Mouse (Mus musculus): ENCODE measurements around the gene Poc1a.

Gene Poc1a

GRCm38 (mm10) chr9:106265358-106266075, 15.3 kb upstream of the Poc1a start:
- no peak for DNase-seq (ENCODE audit: low spot score)

- no peak for DNase-seq (ENCODE audit: low spot score)
These were observed 13.8 kb upstream of the Poc1a start for GRCm38 (mm10) chr9:106266936-106267657.

- no peak for DNase-seq (ENCODE audit: low spot score)
These were observed 12.4 kb upstream of the Poc1a start for GRCm38 (mm10) chr9:106268421-106268820.

GRCm38 (mm10) chr9:106269076-106269788, 11.6 kb upstream of the Poc1a start:
- no peak for DNase-seq (ENCODE audit: low spot score)

GRCm38 (mm10) chr9:106269879-106270278, 11.0 kb upstream of the Poc1a start:
- DNase-seq (ENCODE audit: low spot score), result no peak

- DNase-seq (ENCODE audit: low spot score), result no peak
These were observed 10.2 kb upstream of the Poc1a start for GRCm38 (mm10) chr9:106270656-106271055.

- DNase-seq (ENCODE audit: low spot score), result no peak
These were observed 8.6 kb upstream of the Poc1a start for GRCm38 (mm10) chr9:106272288-106272687.

- DNase-seq (ENCODE audit: low spot score), result no peak
These were observed 7.6 kb upstream of the Poc1a start for GRCm38 (mm10) chr9:106273276-106273675.

- DNase-seq (ENCODE audit: low spot score), result no peak
These were observed 7.1 kb upstream of the Poc1a start for GRCm38 (mm10) chr9:106273791-106274190.

GRCm38 (mm10) chr9:106274652-106275180, 6.1 kb upstream of the Poc1a start:
- DNase-seq (ENCODE audit: low spot score), result no peak

- no peak for DNase-seq (ENCODE audit: low spot score)
These were observed 5.1 kb upstream of the Poc1a start for GRCm38 (mm10) chr9:106275806-106276205.

GRCm38 (mm10) chr9:106280386-106280785, 475 bp upstream of the Poc1a start:
- no peak for DNase-seq (ENCODE audit: low spot score)

GRCm38 (mm10) chr9:106282024-106282423, 1.2 kb downstream of the Poc1a start:
- DNase-seq (ENCODE audit: low spot score), result no peak

- no peak for DNase-seq (ENCODE audit: low spot score)
These were observed 6.3 kb downstream of the Poc1a start for GRCm38 (mm10) chr9:106287165-106287564.

- DNase-seq (ENCODE audit: low spot score), result no peak
These were observed 8.0 kb downstream of the Poc1a start for GRCm38 (mm10) chr9:106288864-106289263.

- no peak for DNase-seq (ENCODE audit: low spot score)
These were observed 9.0 kb downstream of the Poc1a start for GRCm38 (mm10) chr9:106289841-106290240.

GRCm38 (mm10) chr9:106290636-106291122, 9.8 kb downstream of the Poc1a start:
- no peak for DNase-seq (ENCODE audit: low spot score)

GRCm38 (mm10) chr9:106293569-106294156, 12.8 kb downstream of the Poc1a start:
- no peak for DNase-seq (ENCODE audit: low spot score)

- no peak for DNase-seq (ENCODE audit: low spot score)
These were observed 15.8 kb downstream of the Poc1a start for GRCm38 (mm10) chr9:106296637-106297174.

GRCm38 (mm10) chr9:106300176-106300803, 19.4 kb downstream of the Poc1a start:
- no peak for DNase-seq (ENCODE audit: low spot score)

GRCm38 (mm10) chr9:106300949-106301348, 20.1 kb downstream of the Poc1a start:
- DNase-seq (ENCODE audit: low spot score), result no peak
